Mouse (Mus musculus) lung, postnatal 0 days (tissue): ENCODE measurements around the gene ccdc198.
"Not testable (repeated sequence)": the region's sequence is repeated elsewhere in the genome, so short reads cannot be mapped to it uniquely, and the experiment has no call there.

Experiments
- CTCF ChIP-seq: IDR thresholded peaks from 2 replicates; pipeline ENCODE4 v1.5.1; 2016; ENCODE audit warnings: antibody characterized with exemption, mild to moderate bottlenecking
- EP300 ChIP-seq: IDR thresholded peaks from 2 replicates; pipeline ENCODE4 v1.6.1; 2016; ENCODE audit warnings: antibody characterized with exemption, mild to moderate bottlenecking, control low read depth

DNA sequence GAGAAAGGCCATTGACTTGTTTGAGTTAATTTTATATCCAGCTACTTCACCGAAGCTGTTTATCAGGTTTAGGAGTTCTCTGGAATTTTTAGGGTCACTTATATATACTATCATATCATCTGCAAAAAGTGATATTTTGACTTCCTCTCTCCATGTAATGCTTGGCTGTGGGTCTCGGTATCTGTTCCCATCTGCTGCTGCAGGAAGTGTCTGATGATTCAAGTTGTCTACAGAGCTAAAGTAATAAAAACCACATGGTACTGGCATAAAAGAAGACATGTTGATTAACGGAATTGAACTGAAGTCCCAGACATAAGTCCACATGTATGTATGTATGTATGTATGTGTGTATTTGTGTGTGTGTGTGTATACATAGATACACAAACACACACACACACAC is 35.1 kb downstream of the ccdc198 start:
- not testable (repeated sequence) for TF ChIP-seq CTCF, EP300
